16 mouse cellular contexts compared by ENCODE assay signal in the genomic region with DNA sequence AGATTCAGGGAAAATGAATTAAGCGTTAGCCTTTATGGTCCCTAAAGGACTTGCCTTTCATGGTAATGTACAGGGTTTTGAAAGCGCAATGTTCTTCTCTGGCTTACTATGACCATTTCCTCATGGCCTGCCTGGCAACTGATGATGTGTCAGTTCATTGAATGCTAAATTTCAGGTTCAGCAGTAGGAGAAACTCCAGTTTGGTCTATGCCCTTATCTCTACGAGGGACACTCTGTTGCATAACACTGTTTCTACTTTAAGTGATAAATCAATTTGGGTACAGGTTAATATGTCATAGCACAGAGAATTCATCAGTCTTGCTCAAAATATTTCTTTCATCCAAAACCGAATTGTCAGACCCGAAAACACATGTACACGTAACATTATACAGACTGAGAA.
"Had no signal": no experiment of that assay in that cellular context is flagged by ENCODE, and none has a peak within 500 bp of the region (broad histone marks: within the 10 kb centered on the region; RNA-seq: fewer than 3 reads in every experiment).

No protein-coding gene starts in this region.

- H3K4me1 ChIP-seq: neural tube, embryonic 15.5 days; stomach, embryonic 15.5 days had no signal

- H3K4me3 ChIP-seq: neural tube, embryonic 13.5 days; neural tube, embryonic 15.5 days; stomach, embryonic 15.5 days had no signal

- H3K4me2 ChIP-seq: neural tube, embryonic 13.5 days; neural tube, embryonic 15.5 days; stomach, embryonic 15.5 days had no signal

- H3K9ac ChIP-seq: neural tube, embryonic 13.5 days; neural tube, embryonic 15.5 days; stomach, embryonic 15.5 days had no signal

- H3K27me3 ChIP-seq: neural tube, embryonic 13.5 days; neural tube, embryonic 15.5 days; stomach, embryonic 15.5 days had no signal

- H3K9me3 ChIP-seq: neural tube, embryonic 13.5 days; neural tube, embryonic 15.5 days; stomach, embryonic 15.5 days had no signal

- H3K36me3 ChIP-seq: neural tube, embryonic 13.5 days; neural tube, embryonic 15.5 days; stomach, embryonic 15.5 days had no signal

- H3K27ac ChIP-seq: neural tube, embryonic 13.5 days; neural tube, embryonic 15.5 days; stomach, embryonic 15.5 days; stomach, postnatal 0 days had no signal

- DNase-seq: retina, postnatal 1 day; right cerebral cortex, adult 18-20 months; right cerebral cortex, postnatal 14 days; right cerebral cortex, postnatal 25 days; right cerebral cortex, postnatal 4 days; spleen, adult 18-20 months; thymus, adult 18-20 months; thymus, adult 2 months; thymus, postnatal 14 days; thymus, postnatal 25 days; thymus, postnatal 36 days; thymus, postnatal 4 days had no signal
